Mouse (Mus musculus): Measurements from ENCODE around the gene Hsd3b6. TPM values are rescaled to one million over a fixed set of nuclear protein-coding genes. Genes with fewer than 3 reads are reported as not detected.

The Hsd3b6 gene
- total RNA-seq (2023), result not detected

GRCm38 (mm10) chr3:98814101-98814670 is at the start of gene Hsd3b6:
TSS of gene Hsd3b6 (minus strand) at chr3:98814443.

GRCm38 (mm10) chr3:98859576-98859975 is 45.3 kb upstream of the Hsd3b6 start, which contains the start of gene Hsd3b1:
TSS of gene Hsd3b1 (minus strand) at chr3:98859794.

Other genes with a start within 250 kb of the Hsd3b6 start
- gene Gm10681, start 225.6 kb downstream of the Hsd3b6 start, total RNA-seq (2023), result not detected
- not detected for gene Hsd3b5, start 184.2 kb downstream of the Hsd3b6 start, total RNA-seq (2023)
- gene Hsd3b2, start 89.9 kb downstream of the Hsd3b6 start, total RNA-seq (2023), result under 1 TPM in 1 of 2 experiments, not detected in 1; 0.11 TPM
- gene Hsd3b3, start 51.3 kb downstream of the Hsd3b6 start, total RNA-seq (2023), result not detected
- gene Hsd3b1, start 45.4 kb upstream of the Hsd3b6 start, total RNA-seq (2023), result not detected
- not detected for gene Hao2, start 78.8 kb upstream of the Hsd3b6 start, total RNA-seq (2023)

Measured in neutrophil, adult 83 days (primary cell).